Mouse (Mus musculus) heart, embryonic 13.5 days (tissue): Measurements from ENCODE around the gene Pdzrn3. TPM values are rescaled to one million over a fixed set of nuclear protein-coding genes. Genes with fewer than 3 reads are reported as not detected.

Experiments
- ATAC-seq: fragments of 200-750 bp; cut with Nextera tagmentation; 2 replicates; pipeline ENCODE4 v1.8.0; 2017; ENCODE audit warnings: moderate TSS enrichment; ENCODE audit not compliant: insufficient number of reproducible peaks, low FRiP score, low TSS enrichment; ENCODE audit errors: extremely low read depth
- H3K27ac ChIP-seq: fragments of 300-500 bp; sonication (generic); replicated peaks from 2 replicates; pipeline ENCODE4 v1.5.1; 2015; ENCODE audit warnings: moderate library complexity, mild to moderate bottlenecking, inconsistent platforms
- H3K27me3 ChIP-seq: fragments of 300-500 bp; sonication (generic); replicated peaks from 2 replicates; pipeline ENCODE4 v1.6.1; 2015; ENCODE audit warnings: mild to moderate bottlenecking, inconsistent platforms
- H3K36me3 ChIP-seq: fragments of 300-500 bp; sonication (generic); 2 replicates; pipeline ENCODE4 v1.6.1; 2015; ENCODE audit warnings: mild to moderate bottlenecking, inconsistent platforms
- H3K4me1 ChIP-seq: fragments of 300-500 bp; sonication (generic); 2 replicates; pipeline ENCODE4 v1.6.1; 2015; ENCODE audit warnings: inconsistent platforms
- H3K4me2 ChIP-seq: fragments of 300-500 bp; sonication (generic); 2 replicates; pipeline ENCODE4 v1.6.1; 2015; ENCODE audit warnings: inconsistent platforms, mild to moderate bottlenecking, moderate library complexity
- H3K4me3 ChIP-seq: fragments of 300-500 bp; sonication (generic); 2 replicates; pipeline ENCODE4 v1.5.1; 2015; ENCODE audit warnings: moderate library complexity, mild to moderate bottlenecking, inconsistent platforms
- H3K9ac ChIP-seq: fragments of 300-500 bp; sonication (generic); 2 replicates; pipeline ENCODE4 v1.6.1; 2015; ENCODE audit warnings: inconsistent platforms, mild to moderate bottlenecking, moderate library complexity
- H3K9me3 ChIP-seq: fragments of 300-500 bp; sonication (generic); 2 replicates; pipeline ENCODE4 v1.6.1; 2016; ENCODE audit warnings: inconsistent platforms
- WGBS: fragments of 180-500 bp; shearing (Covaris S2); methylation state at CpG from one replicate; pipeline ENCODE4 v1.1.7; 2015; ENCODE audit warnings: mixed read lengths; 5-methylcytosine and 5-hydroxymethylcytosine counted together
- polyA plus RNA-seq: library from polyadenylated mRNA; unstranded; fragments of >200 nt; fragmentation: Nextera tagmentation; extraction: Ambion mirVana; gene quantifications from 2 replicates; pipeline ENCODE4 v1.2.1, GENCODE M21; 2015

The Pdzrn3 gene
- polyA plus RNA-seq, 1 experiment from 2014 or later = 9.8 TPM

DNA sequence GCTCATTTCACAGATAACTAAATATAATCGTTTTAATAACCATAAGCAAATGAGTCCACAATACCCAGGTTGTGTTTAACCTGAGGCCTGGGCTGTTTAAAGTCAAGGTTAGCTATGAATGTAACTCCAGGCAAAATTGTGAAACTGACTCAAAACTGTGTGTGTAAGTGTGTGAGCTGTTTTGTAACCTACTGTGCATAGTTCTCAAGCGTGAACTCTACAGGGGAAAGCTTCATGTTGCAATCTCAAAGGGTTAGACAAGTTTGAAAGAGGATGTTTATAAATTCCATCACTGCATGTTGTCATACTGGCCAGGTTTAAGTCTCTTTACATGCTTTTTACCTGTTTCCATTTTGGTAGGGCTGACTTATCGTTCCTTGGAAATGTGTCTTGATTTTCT is 158.7 kb downstream of the Pdzrn3 start:
- peaks cover 50% of the 10 kb centered on the region for H3K4me1 ChIP-seq
- no peak overlapping the region for H3K4me3 ChIP-seq
- no peak for ATAC-seq
- H3K9me3 ChIP-seq = no peaks in the 10 kb centered on the region
- H3K9ac ChIP-seq = no peak overlapping the region
- no peak overlapping the region for H3K4me2 ChIP-seq
- no peak overlapping the region for H3K27ac ChIP-seq
- 69% methylated on average over 3 of the region's 3 CpGs for WGBS
- no peaks in the 10 kb centered on the region for H3K36me3 ChIP-seq
- H3K27me3 ChIP-seq = no peaks in the 10 kb centered on the region

DNA sequence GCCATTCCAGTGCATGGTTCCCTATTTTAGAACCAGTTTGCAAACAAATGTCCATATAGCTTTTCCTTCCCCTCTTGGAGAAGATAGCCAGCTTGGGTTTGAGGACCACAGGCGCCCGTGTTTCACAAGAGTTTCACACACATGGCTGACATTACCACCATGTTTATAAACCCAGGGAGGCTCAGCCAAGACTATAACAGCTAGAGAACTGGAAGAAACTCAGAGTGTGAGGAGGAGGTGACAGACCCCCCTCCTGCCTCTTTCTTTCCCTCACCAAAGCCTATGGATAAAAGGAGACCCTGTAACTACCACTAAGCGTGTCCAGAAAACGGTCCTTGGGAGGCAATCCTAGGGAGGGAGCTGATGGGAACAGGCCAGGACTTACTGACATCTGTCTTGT is 159.5 kb downstream of the Pdzrn3 start:
- H3K27ac ChIP-seq = no peak overlapping the region
- WGBS = 80% methylated on average over 4 of the region's 4 CpGs

DNA sequence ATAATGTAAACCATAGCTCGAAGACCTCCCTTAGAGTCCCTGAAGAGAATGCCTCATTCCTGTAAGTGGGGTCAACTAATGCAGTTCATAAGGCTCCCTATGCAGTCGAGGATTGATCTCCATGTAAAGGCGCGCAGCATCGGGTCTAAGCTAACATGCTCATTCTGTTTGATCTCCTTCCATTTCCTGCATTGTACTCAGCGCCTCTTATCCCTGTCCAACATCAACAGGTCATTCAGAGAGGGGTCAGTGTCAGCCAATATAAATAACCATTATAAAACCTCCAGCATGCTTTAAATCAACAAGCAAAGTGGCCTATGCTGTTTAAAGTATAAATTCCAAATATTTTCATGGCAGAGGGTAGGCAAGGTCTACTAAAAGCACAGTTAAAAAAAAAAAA is 159.9 kb downstream of the Pdzrn3 start:
- H3K9ac ChIP-seq = no peak overlapping the region
- no peaks in the 10 kb centered on the region for H3K36me3 ChIP-seq
- H3K27me3 ChIP-seq = no peaks in the 10 kb centered on the region
- no peak overlapping the region for H3K4me3 ChIP-seq
- WGBS = 62% methylated on average over 6 of the region's 6 CpGs
- H3K4me1 ChIP-seq = peaks cover 38% of the 10 kb centered on the region
- no peak overlapping the region for H3K4me2 ChIP-seq
- no peak overlapping the region for H3K27ac ChIP-seq
- H3K9me3 ChIP-seq = no peaks in the 10 kb centered on the region
- ATAC-seq = no peak

More for the DNA sequence above, 159.5 kb downstream of the Pdzrn3 start:
- no peaks in the 10 kb centered on the region for H3K9me3 ChIP-seq
- no peaks in the 10 kb centered on the region for H3K27me3 ChIP-seq
- peaks cover 42% of the 10 kb centered on the region for H3K4me1 ChIP-seq
- H3K9ac ChIP-seq = no peak overlapping the region
- ATAC-seq = no peak
- H3K4me3 ChIP-seq = no peak overlapping the region
- no peaks in the 10 kb centered on the region for H3K36me3 ChIP-seq
- H3K4me2 ChIP-seq = no peak overlapping the region

- H3K4me3 ChIP-seq = no peak overlapping the region
- H3K36me3 ChIP-seq = no peaks in the 10 kb centered on the region
- 40% methylated on average over 16 of the region's 16 CpGs for WGBS
- ATAC-seq = no peak
- H3K4me2 ChIP-seq = peak overlapping the region; percentile 40
- H3K9me3 ChIP-seq = no peaks in the 10 kb centered on the region
- H3K9ac ChIP-seq = 0 out of 2 replicates have a peak overlapping the region, but pooled peaks have one; percentile 21
- H3K27me3 ChIP-seq = no peaks in the 10 kb centered on the region
- no peak overlapping the region for H3K27ac ChIP-seq
- H3K4me1 ChIP-seq = peaks cover 35% of the 10 kb centered on the region
Observed at GRCm38 (mm10) chr6:101215436-101215791, 162.3 kb downstream of the Pdzrn3 start.

- H3K27me3 ChIP-seq = no peaks in the 10 kb centered on the region
- no peaks in the 10 kb centered on the region for H3K36me3 ChIP-seq
- no peaks in the 10 kb centered on the region for H3K9me3 ChIP-seq
- peak overlapping the region; percentile 40; the same call in 1 of the 2 replicates for H3K4me2 ChIP-seq
- 80% methylated on average over 8 of the region's 8 CpGs for WGBS
- ATAC-seq = no peak
- no peak overlapping the region for H3K27ac ChIP-seq
- H3K9ac ChIP-seq = no peak overlapping the region
- no peak overlapping the region for H3K4me3 ChIP-seq
- peaks cover 35% of the 10 kb centered on the region for H3K4me1 ChIP-seq
Observed at GRCm38 (mm10) chr6:101214734-101215435, 162.8 kb downstream of the Pdzrn3 start.

DNA sequence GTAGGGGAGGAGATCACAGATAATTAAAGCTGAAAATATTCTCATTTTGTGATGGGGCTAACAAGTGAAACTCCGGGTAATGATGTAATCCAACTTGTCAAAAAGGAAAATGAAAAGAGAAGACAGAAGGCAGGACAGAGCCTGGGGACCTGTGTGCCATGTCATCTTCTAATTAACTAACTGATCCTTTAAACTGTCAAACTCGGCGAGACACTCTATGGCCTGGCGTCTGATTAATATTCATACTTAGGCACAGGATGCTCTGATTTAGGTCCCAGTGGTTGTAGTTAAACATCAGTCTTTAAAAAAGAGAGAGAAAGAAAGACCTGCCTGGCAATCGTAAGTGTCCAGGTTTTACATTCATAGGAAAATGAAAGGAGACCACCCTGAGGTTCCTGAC is 164.6 kb downstream of the Pdzrn3 start:
- peaks cover 23% of the 10 kb centered on the region for H3K4me1 ChIP-seq
- H3K27me3 ChIP-seq = no peaks in the 10 kb centered on the region
- no peak overlapping the region for H3K27ac ChIP-seq
- H3K36me3 ChIP-seq = no peaks in the 10 kb centered on the region
- ATAC-seq = no peak
- H3K9ac ChIP-seq = no peak overlapping the region
- WGBS = 77% methylated on average over 5 of the region's 5 CpGs
- no peak overlapping the region for H3K4me2 ChIP-seq
- H3K9me3 ChIP-seq = no peaks in the 10 kb centered on the region
- H3K4me3 ChIP-seq = no peak overlapping the region

DNA sequence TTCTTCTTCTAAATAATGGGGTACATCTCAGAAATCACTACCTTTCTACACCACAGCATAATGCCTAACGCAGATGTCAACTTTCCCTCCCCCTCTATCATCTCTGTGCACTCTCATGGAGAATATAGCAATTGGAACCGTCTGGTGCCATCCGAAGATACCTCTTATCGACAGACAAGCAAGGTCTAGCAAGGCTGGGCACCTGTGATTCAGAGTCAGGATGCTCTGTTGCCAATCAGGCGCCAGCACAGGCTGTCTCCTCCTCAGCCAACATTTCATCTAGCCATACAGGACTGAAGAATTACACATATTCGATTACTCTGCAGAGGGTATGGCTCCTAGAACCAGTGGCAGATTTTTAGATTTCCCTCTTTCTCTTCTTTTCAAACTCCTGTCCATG is 165.6 kb downstream of the Pdzrn3 start:
- no peak overlapping the region for H3K4me2 ChIP-seq
- no peak for ATAC-seq
- H3K4me3 ChIP-seq = no peak overlapping the region
- H3K9ac ChIP-seq = no peak overlapping the region
- 86% methylated on average over 6 of the region's 6 CpGs for WGBS
- no peaks in the 10 kb centered on the region for H3K27me3 ChIP-seq
- peaks cover 17% of the 10 kb centered on the region for H3K4me1 ChIP-seq
- no peak overlapping the region for H3K27ac ChIP-seq
- H3K9me3 ChIP-seq = no peaks in the 10 kb centered on the region
- no peaks in the 10 kb centered on the region for H3K36me3 ChIP-seq

DNA sequence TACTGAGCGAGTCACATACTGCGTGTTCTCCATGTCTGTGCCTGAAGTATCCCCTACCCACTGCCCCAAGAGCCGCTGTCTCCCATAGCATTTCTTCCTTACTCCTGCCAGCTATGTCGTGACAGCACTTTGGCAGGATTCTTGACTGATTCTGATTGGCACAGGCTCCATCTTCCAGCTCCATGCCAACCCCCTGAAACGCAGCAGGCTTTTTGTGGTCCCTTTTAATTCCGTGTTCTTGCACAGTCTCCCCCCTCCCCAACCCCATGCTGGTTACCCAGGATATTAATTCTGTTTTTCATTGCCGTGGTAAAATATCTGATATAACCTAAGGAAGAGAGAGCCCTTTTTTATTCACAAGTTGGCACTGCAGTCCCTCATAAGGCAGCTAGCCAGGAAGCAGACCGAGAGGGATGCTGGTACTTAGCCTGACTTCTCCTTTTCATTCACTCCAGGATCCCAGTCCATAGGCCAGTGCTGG is 166.3 kb downstream of the Pdzrn3 start:
- no peak overlapping the region for H3K4me2 ChIP-seq
- no peaks in the 10 kb centered on the region for H3K9me3 ChIP-seq
- no peak overlapping the region for H3K27ac ChIP-seq
- WGBS = 79% methylated on average over 8 of the region's 8 CpGs
- H3K27me3 ChIP-seq = no peaks in the 10 kb centered on the region
- ATAC-seq = no peak
- H3K9ac ChIP-seq = no peak overlapping the region
- peaks cover 11% of the 10 kb centered on the region for H3K4me1 ChIP-seq
- H3K4me3 ChIP-seq = no peak overlapping the region
- H3K36me3 ChIP-seq = no peaks in the 10 kb centered on the region

GRCm38 (mm10) chr6:101198943-101199298 is 178.8 kb downstream of the Pdzrn3 start:
- WGBS = 25% methylated on average over 8 of the region's 8 CpGs
- peak overlapping the region; percentile 52 for H3K4me2 ChIP-seq
- H3K27me3 ChIP-seq = peaks cover 12% of the 10 kb centered on the region; the same call in 1 of the 2 replicates
- H3K9ac ChIP-seq = peak overlapping the region; percentile 28; the same call in 1 of the 2 replicates
- H3K27ac ChIP-seq = no peak overlapping the region
- peaks cover 30% of the 10 kb centered on the region for H3K4me1 ChIP-seq
- H3K36me3 ChIP-seq = no peaks in the 10 kb centered on the region
- H3K9me3 ChIP-seq = no peaks in the 10 kb centered on the region
- H3K4me3 ChIP-seq = peak overlapping the region; percentile 18; the same call in 1 of the 2 replicates
- ATAC-seq = no peak

DNA sequence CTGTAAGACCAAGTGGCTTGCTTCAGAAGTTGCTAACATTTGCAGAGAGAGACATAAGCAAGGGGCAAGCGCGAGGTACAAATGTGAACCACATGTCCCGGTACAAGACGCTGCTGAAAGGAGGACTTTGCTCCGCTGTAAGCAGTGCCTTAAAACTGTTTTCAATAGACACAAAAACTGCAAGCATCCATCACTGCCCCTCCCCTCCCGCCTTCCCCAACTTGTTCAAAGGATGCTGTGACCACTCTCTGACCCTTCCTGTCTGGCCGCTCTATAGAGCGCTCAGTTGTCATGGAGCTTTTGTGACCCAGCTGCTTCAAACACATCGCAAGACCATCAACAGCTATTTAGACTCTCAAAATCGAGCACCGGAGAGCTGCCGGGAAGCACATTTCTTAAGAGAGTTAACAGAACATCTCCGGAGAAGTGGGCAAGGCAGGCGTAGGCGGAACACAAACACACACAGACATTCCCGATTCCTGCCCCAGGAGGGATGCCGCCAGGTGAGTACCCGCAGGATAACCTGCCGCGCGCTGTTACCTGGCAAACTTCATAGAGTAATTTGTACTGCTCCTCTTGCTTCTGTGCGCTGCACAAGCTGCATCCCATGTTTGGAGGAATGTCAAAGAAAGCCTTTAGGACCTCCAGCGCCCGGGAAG is 179.3 kb downstream of the Pdzrn3 start:
- H3K27me3 ChIP-seq = peaks cover 12% of the 10 kb centered on the region; the same call in 1 of the 2 replicates
- no peak overlapping the region for H3K27ac ChIP-seq
- ATAC-seq = no peak
- no peaks in the 10 kb centered on the region for H3K9me3 ChIP-seq
- H3K4me3 ChIP-seq = peak overlapping the region; percentile 18
- H3K4me2 ChIP-seq = peak overlapping the region; percentile 52
- 23% methylated on average over 24 of the region's 24 CpGs for WGBS
- peaks cover 30% of the 10 kb centered on the region for H3K4me1 ChIP-seq
- H3K9ac ChIP-seq = peak overlapping the region; percentile 28; the same call in 1 of the 2 replicates
- H3K36me3 ChIP-seq = no peaks in the 10 kb centered on the region

DNA sequence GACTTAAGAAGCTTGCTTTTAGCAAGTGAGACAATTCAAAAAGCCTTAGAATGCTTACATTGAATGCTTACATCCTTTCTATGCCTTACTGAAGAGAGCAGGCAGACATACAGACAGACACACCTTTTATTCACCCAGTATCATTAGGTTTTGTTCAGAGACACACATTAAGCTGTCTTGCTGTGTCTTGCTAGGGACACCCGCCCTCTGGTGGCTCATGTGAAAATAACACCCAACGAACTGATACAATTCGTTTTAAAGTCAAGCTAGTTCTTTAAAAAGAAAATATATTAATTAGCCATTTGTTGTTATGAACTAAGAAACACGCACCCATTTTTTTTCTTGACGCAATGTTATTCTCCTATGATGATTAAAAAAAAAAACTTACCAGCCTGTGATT is 180.1 kb downstream of the Pdzrn3 start:
- Histone ChIP-seq H3K9ac (no peak overlapping the region), H3K9me3 (no peaks in the 10 kb centered on the region), H3K4me3 (no peak overlapping the region), H3K4me1 (peaks cover 30% of the 10 kb centered on the region), H3K27ac (no peak overlapping the region), H3K27me3 (peaks cover 12% of the 10 kb centered on the region; the same call in 1 of the 2 replicates), H3K4me2 (no peak overlapping the region), H3K36me3 (no peaks in the 10 kb centered on the region)
- WGBS = 17% methylated on average over 5 of the region's 5 CpGs
- no peak for ATAC-seq
